Mouse (Mus musculus) liver, adult 2 months (tissue): ENCODE measurements around the gene Exoc7.

Experiments used
- CTCF ChIP-seq: fragments of 200-500 bp; IDR thresholded peaks from 2 replicates; pipeline ENCODE4 v1.5.1; 2011; ENCODE audit warnings: low read depth, low read length, control low read depth
- POLR2A ChIP-seq: fragments of 200-500 bp; IDR thresholded peaks from 2 replicates; pipeline ENCODE4 v1.6.1; 2011; ENCODE audit warnings: low read length, control low read depth; ENCODE audit not compliant: insufficient read depth; ENCODE audit errors: extremely low read depth

DNA sequence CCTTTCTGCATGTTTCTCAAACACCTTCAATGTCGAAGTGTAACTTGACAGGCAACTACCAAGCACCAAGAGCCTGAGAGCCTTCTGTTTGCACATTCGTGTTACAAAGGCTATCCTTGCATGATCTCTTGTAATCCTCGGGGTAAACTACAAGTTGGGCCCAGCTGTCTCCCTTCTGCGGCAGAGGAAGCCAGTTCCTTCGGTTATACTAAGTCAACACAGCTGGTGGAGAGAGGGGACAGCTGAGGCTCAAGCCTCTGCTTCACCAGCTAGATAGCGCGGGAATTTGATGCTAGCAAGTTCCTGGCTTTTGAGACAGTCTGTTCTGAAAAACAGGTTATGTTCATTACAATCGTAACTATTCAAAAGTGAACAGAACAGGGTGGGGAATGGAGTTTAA lies 5.3 kb upstream of the Exoc7 start:
- TF ChIP-seq CTCF, result no peak
- TF ChIP-seq POLR2A, result no peak
